Mouse (Mus musculus): ENCODE results near the gene Smco4. TPM values are rescaled to one million over a fixed set of nuclear protein-coding genes. Genes with fewer than 3 reads are reported as not detected.

The Smco4 gene
- polyA plus RNA-seq, 1 experiment: 10.5 TPM

GRCm38 (mm10) chr9:15529275-15529964, 36.2 kb downstream of the Smco4 start:
- no peak for TF ChIP-seq MYOD1 (IDR thresholded peaks at IDR 0.05; ENCODE audit: control insufficient read depth in 1 of 3, insufficient read length in 2 of 3, low read depth in 2 of 3)
- TF ChIP-seq MAX (IDR thresholded peaks at IDR 0.05; ENCODE audit: low read depth): no peak
- TF ChIP-seq REST (IDR thresholded peaks at IDR 0.05; ENCODE audit: insufficient read depth, insufficient read length): no peak
- TF ChIP-seq SRF (IDR thresholded peaks at IDR 0.05; ENCODE audit: control insufficient read depth, insufficient read length, low read depth): no peak
- TF ChIP-seq TCF12 (IDR thresholded peaks at IDR 0.05; ENCODE audit: insufficient read depth, poor library complexity, severe bottlenecking): no peak
- no peak for TF ChIP-seq TCF3 (IDR thresholded peaks at IDR 0.05; ENCODE audit: insufficient read length, low read depth)
- TF ChIP-seq E2F4 (IDR thresholded peaks at IDR 0.05; ENCODE audit: insufficient read depth): no peak
- TF ChIP-seq POLR2A (IDR thresholded peaks at IDR 0.05; ENCODE audit: insufficient read length, low read depth): no peak
- no peak for TF ChIP-seq MYOG (IDR thresholded peaks at IDR 0.05; ENCODE audit: control insufficient read depth in 1 of 3, insufficient read depth in 1 of 3, insufficient read length in 2 of 3, low read depth in 2 of 3)
- Histone ChIP-seq H3K79me2 (ENCODE audit: control insufficient read depth, insufficient read depth) (no peaks in the 10 kb centered on the region), H3K4me3 (no peak overlapping the region), H3ac (ENCODE audit: control insufficient read depth, insufficient read length) (no peak overlapping the region), H3K27me3 (ENCODE audit: control insufficient read depth, insufficient read depth, insufficient read length) (no peaks in the 10 kb centered on the region), H3K36me3 (ENCODE audit: control insufficient read depth, insufficient read depth) (no peaks in the 10 kb centered on the region), H3K4me2 (ENCODE audit: low read depth) (no peak overlapping the region)

- Histone ChIP-seq H3K4me3 (no peak overlapping the region), H3K36me3 (ENCODE audit: control insufficient read depth, insufficient read depth) (no peaks in the 10 kb centered on the region), H3K27me3 (ENCODE audit: control insufficient read depth, insufficient read depth, insufficient read length) (no peaks in the 10 kb centered on the region), H3K79me2 (ENCODE audit: control insufficient read depth, insufficient read depth) (no peaks in the 10 kb centered on the region), H3ac (ENCODE audit: control insufficient read depth, insufficient read length) (no peak overlapping the region), H3K4me2 (ENCODE audit: low read depth) (no peak overlapping the region)
- TF ChIP-seq CEBPB (IDR thresholded peaks at IDR 0.05; ENCODE audit: insufficient read depth, poor library complexity, severe bottlenecking): no peak
- TF ChIP-seq MYOD1 (IDR thresholded peaks at IDR 0.05; ENCODE audit: control insufficient read depth in 1 of 3, insufficient read length in 2 of 3, low read depth in 2 of 3): no peak
- TF ChIP-seq TCF3 (IDR thresholded peaks at IDR 0.05; ENCODE audit: insufficient read length, low read depth): no peak
- no peak for TF ChIP-seq E2F4 (IDR thresholded peaks at IDR 0.05; ENCODE audit: insufficient read depth)
- TF ChIP-seq TCF12 (IDR thresholded peaks at IDR 0.05; ENCODE audit: insufficient read depth, poor library complexity, severe bottlenecking): no peak
- TF ChIP-seq SRF (IDR thresholded peaks at IDR 0.05; ENCODE audit: control insufficient read depth, insufficient read length, low read depth): no peak
- no peak for TF ChIP-seq MAX (IDR thresholded peaks at IDR 0.05; ENCODE audit: low read depth)
- TF ChIP-seq USF1 (IDR thresholded peaks at IDR 0.05; ENCODE audit: low read depth): no peak
- no peak for TF ChIP-seq REST (IDR thresholded peaks at IDR 0.05; ENCODE audit: insufficient read depth, insufficient read length)
- no peak for TF ChIP-seq POLR2A (IDR thresholded peaks at IDR 0.05; ENCODE audit: insufficient read length, low read depth)
- no peak for TF ChIP-seq POLR2AphosphoS2 (IDR thresholded peaks at IDR 0.05; ENCODE audit: insufficient read length, low read depth)
- TF ChIP-seq MYOG (IDR thresholded peaks at IDR 0.05; ENCODE audit: control insufficient read depth in 1 of 3, insufficient read depth in 1 of 3, insufficient read length in 2 of 3, low read depth in 2 of 3): no peak
Measured at GRCm38 (mm10) chr9:15529965-15530320, 36.7 kb downstream of the Smco4 start.

GRCm38 (mm10) chr9:15531204-15531603, 38.0 kb downstream of the Smco4 start:
- Histone ChIP-seq H3ac (ENCODE audit: control insufficient read depth, insufficient read length) (no peak overlapping the region), H3K36me3 (ENCODE audit: control insufficient read depth, insufficient read depth) (no peaks in the 10 kb centered on the region)

GRCm38 (mm10) chr9:15533336-15534070, 40.3 kb downstream of the Smco4 start:
- Histone ChIP-seq H3K79me2 (ENCODE audit: control insufficient read depth, insufficient read depth) (no peaks in the 10 kb centered on the region), H3ac (ENCODE audit: control insufficient read depth, insufficient read length) (no peak overlapping the region), H3K27me3 (ENCODE audit: control insufficient read depth, insufficient read depth, insufficient read length) (no peaks in the 10 kb centered on the region), H3K4me2 (ENCODE audit: low read depth) (no peak overlapping the region), H3K36me3 (ENCODE audit: control insufficient read depth, insufficient read depth) (no peaks in the 10 kb centered on the region), H3K4me3 (no peak overlapping the region)
- TF ChIP-seq MYOD1 (IDR thresholded peaks at IDR 0.05; ENCODE audit: control insufficient read depth in 1 of 3, insufficient read length in 2 of 3, low read depth in 2 of 3) (peak in 1 of 3 experiments; percentile 22), MAX (IDR thresholded peaks at IDR 0.05; ENCODE audit: low read depth) (no peak), MYOG (IDR thresholded peaks at IDR 0.05; ENCODE audit: control insufficient read depth in 1 of 3, insufficient read depth in 1 of 3, insufficient read length in 2 of 3, low read depth in 2 of 3) (peak in 1 of 3 experiments; percentile 43)

More at GRCm38 (mm10) chr9:15531204-15531603, 38.0 kb downstream of the Smco4 start:
- no peak for TF ChIP-seq TCF12 (IDR thresholded peaks at IDR 0.05; ENCODE audit: insufficient read depth, poor library complexity, severe bottlenecking)
- no peak for TF ChIP-seq MYOG (IDR thresholded peaks at IDR 0.05; ENCODE audit: control insufficient read depth in 1 of 3, insufficient read depth in 1 of 3, insufficient read length in 2 of 3, low read depth in 2 of 3)
- TF ChIP-seq USF1 (IDR thresholded peaks at IDR 0.05; ENCODE audit: low read depth): no peak
- no peak for TF ChIP-seq TCF3 (IDR thresholded peaks at IDR 0.05; ENCODE audit: insufficient read length, low read depth)
- no peak for TF ChIP-seq MAX (IDR thresholded peaks at IDR 0.05; ENCODE audit: low read depth)
- TF ChIP-seq MYOD1 (IDR thresholded peaks at IDR 0.05; ENCODE audit: control insufficient read depth in 1 of 3, insufficient read length in 2 of 3, low read depth in 2 of 3): no peak
- TF ChIP-seq E2F4 (IDR thresholded peaks at IDR 0.05; ENCODE audit: insufficient read depth): no peak
- TF ChIP-seq SRF (IDR thresholded peaks at IDR 0.05; ENCODE audit: control insufficient read depth, insufficient read length, low read depth): no peak
- no peak for TF ChIP-seq REST (IDR thresholded peaks at IDR 0.05; ENCODE audit: insufficient read depth, insufficient read length)
- TF ChIP-seq CEBPB (IDR thresholded peaks at IDR 0.05; ENCODE audit: insufficient read depth, poor library complexity, severe bottlenecking): no peak
- Histone ChIP-seq H3K27me3 (ENCODE audit: control insufficient read depth, insufficient read depth, insufficient read length) (no peaks in the 10 kb centered on the region), H3K4me2 (ENCODE audit: low read depth) (no peak overlapping the region), H3K4me3 (no peak overlapping the region), H3K79me2 (ENCODE audit: control insufficient read depth, insufficient read depth) (no peaks in the 10 kb centered on the region)

All from myocyte (in vitro differentiated cells).